ENCODE assay signal across 19 mouse cellular contexts in the genomic region with DNA sequence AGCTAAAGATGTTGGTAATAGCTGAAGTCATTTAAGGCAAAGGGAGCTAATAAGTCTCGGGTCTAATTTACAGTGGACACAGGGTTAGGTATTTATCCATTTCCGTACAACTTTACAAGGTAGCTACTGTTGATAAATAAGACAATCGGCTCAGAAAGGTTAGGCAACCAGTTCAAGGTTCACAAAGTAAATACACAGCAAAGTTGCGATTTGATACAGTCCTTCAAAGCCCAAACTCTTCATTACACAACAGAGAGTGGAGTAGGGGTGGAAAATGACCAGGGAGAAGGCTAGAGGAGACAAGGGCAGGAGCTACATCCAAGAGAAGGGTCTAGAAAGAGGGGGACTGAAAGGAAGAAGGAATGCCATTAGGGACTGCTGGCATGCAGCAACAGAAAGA.
"Had no signal": no experiment of that assay in that cellular context is flagged by ENCODE, and none has a peak within 500 bp of the region (broad histone marks: within the 10 kb centered on the region; RNA-seq: fewer than 3 reads in every experiment).

No protein-coding gene starts in this region.

- H3K27ac ChIP-seq: intestine, embryonic 15.5 days; kidney, embryonic 15.5 days; left cerebral cortex, adult 2 months; neural tube, embryonic 12.5 days; neural tube, embryonic 15.5 days had no signal

- DNase-seq: kidney, adult 11 months; kidney, adult 8-10 months; kidney, postnatal 10 days; kidney, postnatal 36 days; layer of hippocampus, postnatal 36 days; lung, adult 2 months; lung, postnatal 4 days; midbrain, embryonic 14.5 days; right cerebral cortex, adult 18-20 months; right cerebral cortex, postnatal 14 days; thymus, adult 18-20 months; thymus, postnatal 36 days had no signal

- H3K4me3 ChIP-seq: intestine, embryonic 15.5 days; kidney, embryonic 15.5 days; left cerebral cortex, adult 2 months; neural tube, embryonic 12.5 days; neural tube, embryonic 15.5 days had no signal

- H3K9me3 ChIP-seq: intestine, embryonic 15.5 days; kidney, embryonic 15.5 days; neural tube, embryonic 12.5 days; neural tube, embryonic 15.5 days had no signal

- H3K4me2 ChIP-seq: intestine, embryonic 15.5 days; kidney, embryonic 15.5 days; midbrain, embryonic 11.5 days; neural tube, embryonic 12.5 days; neural tube, embryonic 15.5 days had no signal

- H3K9ac ChIP-seq: intestine, embryonic 15.5 days; kidney, embryonic 15.5 days; neural tube, embryonic 12.5 days; neural tube, embryonic 15.5 days had no signal

- ATAC-seq: intestine, embryonic 15.5 days; lung, postnatal 0 days had no signal

- H3K36me3 ChIP-seq: intestine, embryonic 15.5 days; kidney, embryonic 15.5 days; neural tube, embryonic 12.5 days; neural tube, embryonic 15.5 days had no signal

- H3K27me3 ChIP-seq: intestine, embryonic 15.5 days; kidney, embryonic 15.5 days; neural tube, embryonic 12.5 days; neural tube, embryonic 15.5 days had no signal
